Mouse (Mus musculus): ENCODE measurements around the gene Fam214b.

- TF ChIP-seq CTCF (IDR thresholded peaks at IDR 0.05; ENCODE audit: low read depth) (no peak), EP300 (IDR thresholded peaks at IDR 0.05; ENCODE audit: low read depth) (no peak)
Measured at GRCm38 (mm10) chr4:43012091-43012490, 33.9 kb downstream of the Fam214b start.
